Mouse (Mus musculus) midbrain, embryonic 16.5 days (tissue): ENCODE measurements around the gene Bcas3. TPM values are rescaled to one million over a fixed set of nuclear protein-coding genes. Genes with fewer than 3 reads are reported as not detected.

Experiments used
- ATAC-seq: fragments of 200-750 bp; cut with Nextera tagmentation; 2 replicates; pipeline ENCODE4 v1.8.0; 2017; ENCODE audit warnings: moderate TSS enrichment
- H3K27ac ChIP-seq: fragments of 300-500 bp; sonication (generic); 2 replicates; pipeline ENCODE4 v1.5.1; 2014; ENCODE audit warnings: mild to moderate bottlenecking, low read length, mixed read lengths
- H3K27me3 ChIP-seq: fragments of 300-500 bp; sonication (generic); 2 replicates; pipeline ENCODE4 v1.6.1; 2014; ENCODE audit warnings: low read depth, low read length, mixed read lengths; ENCODE audit not compliant: control insufficient read depth, insufficient read depth
- H3K36me3 ChIP-seq: fragments of 300-500 bp; sonication (generic); 2 replicates; pipeline ENCODE4 v1.6.1; 2014; ENCODE audit warnings: mild to moderate bottlenecking, low read length, moderate library complexity, mixed read lengths; ENCODE audit not compliant: control insufficient read depth, insufficient read depth
- H3K4me1 ChIP-seq: fragments of 300-500 bp; sonication (generic); 2 replicates; pipeline ENCODE4 v1.6.1; 2014; ENCODE audit warnings: mild to moderate bottlenecking, low read length, mixed read lengths; ENCODE audit not compliant: control insufficient read depth, insufficient read depth
- H3K4me2 ChIP-seq: fragments of 300-500 bp; sonication (generic); 2 replicates; pipeline ENCODE4 v1.6.1; 2014; ENCODE audit warnings: mild to moderate bottlenecking, low read length, mixed read lengths
- H3K4me3 ChIP-seq: fragments of 300-500 bp; sonication (generic); 2 replicates; pipeline ENCODE4 v1.5.1; 2014; ENCODE audit warnings: low read depth, mild to moderate bottlenecking, low read length, moderate library complexity, mixed read lengths
- H3K9ac ChIP-seq: fragments of 300-500 bp; sonication (generic); 2 replicates; pipeline ENCODE4 v1.6.1; 2014; ENCODE audit warnings: low read depth, low read length, mixed read lengths
- H3K9me3 ChIP-seq: fragments of 300-500 bp; sonication (generic); replicated peaks from 2 replicates; pipeline ENCODE4 v1.6.1; 2014; ENCODE audit warnings: mild to moderate bottlenecking, low read length, mixed read lengths; ENCODE audit not compliant: control insufficient read depth, poor library complexity, severe bottlenecking
- WGBS: fragments of 180-500 bp; shearing (Covaris S2); extraction: QIAGEN DNeasy Blood & Tissue Kit; methylation state at CpG from one replicate; pipeline ENCODE4 v1.1.7; 2014; 5-methylcytosine and 5-hydroxymethylcytosine counted together
- polyA plus RNA-seq: library from polyadenylated mRNA; unstranded; fragments of >200 nt; fragmentation: Nextera tagmentation; extraction: Ambion mirVana; gene quantifications from 2 replicates; pipeline ENCODE4 v1.2.1, GENCODE M21; 2015

Gene Bcas3
- polyA plus RNA-seq, 1 experiment from 2014 or later = 33.3 TPM

DNA sequence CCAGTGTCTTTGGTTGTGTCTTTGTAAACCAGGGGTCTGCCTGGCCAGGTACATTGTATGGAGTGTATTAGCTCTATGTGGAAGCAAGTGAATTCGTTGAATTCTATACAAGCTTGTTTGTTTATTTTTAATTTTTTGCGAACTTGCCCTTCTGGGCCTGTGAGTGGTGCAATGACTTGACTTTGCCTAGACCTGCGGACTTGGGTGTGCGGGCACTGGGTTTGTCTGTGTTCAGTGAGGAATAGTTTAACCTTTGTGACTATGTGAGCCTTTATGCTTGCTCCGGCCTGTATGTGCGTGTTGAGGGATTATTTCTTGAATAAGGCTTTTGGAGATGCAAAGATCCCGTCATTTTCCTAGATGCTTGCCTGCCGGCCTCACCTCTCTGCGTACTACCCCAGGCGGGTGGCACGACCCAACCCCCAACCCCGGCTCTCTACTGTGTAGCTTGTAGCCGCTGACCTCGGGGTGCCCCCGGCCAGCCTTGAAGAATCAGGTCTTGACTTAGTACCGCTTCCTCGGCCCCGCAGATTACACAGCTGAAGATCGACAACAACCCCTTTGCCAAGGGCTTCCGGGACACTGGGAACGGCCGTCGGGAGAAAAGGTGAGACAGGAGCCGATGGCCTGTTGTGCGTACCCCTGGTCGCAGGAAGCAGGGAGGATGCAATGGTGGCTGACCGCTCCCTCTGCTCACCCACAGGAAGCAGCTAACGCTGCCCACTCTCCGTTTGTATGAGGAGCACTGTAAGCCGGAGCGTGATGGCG lies 483.7 kb downstream of the Bcas3 start:
- Histone ChIP-seq H3K27ac (no peak overlapping the region), H3K9ac (no peak overlapping the region), H3K4me3 (no peak overlapping the region), H3K36me3 (no peaks in the 10 kb centered on the region), H3K27me3 (peaks cover 55% of the 10 kb centered on the region), H3K9me3 (no peaks in the 10 kb centered on the region), H3K4me2 (no peak overlapping the region), H3K4me1 (peaks cover 9% of the 10 kb centered on the region)
- no peak for ATAC-seq
- 1% methylated on average over 32 of the region's 32 CpGs for WGBS

DNA sequence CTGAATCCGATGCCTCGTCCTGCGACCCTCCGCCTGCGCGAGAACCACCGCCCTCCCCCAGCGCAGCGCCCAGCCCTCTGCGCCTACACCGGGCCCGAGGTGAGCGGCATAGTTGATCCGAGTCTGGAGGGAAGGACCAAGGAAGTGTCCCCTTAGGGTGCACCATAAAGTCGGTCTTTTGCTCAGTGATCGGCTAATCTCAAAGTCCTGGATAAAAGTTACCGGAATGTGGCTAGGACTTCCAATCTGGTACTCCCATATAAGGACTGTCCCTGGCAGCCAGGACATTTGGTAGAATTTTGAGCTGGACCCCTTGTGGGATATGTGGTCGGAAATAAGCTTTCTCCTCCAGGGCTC lies 484.3 kb downstream of the Bcas3 start:
- 1% methylated on average over 18 of the region's 18 CpGs for WGBS
- Histone ChIP-seq H3K4me3 (no peak overlapping the region), H3K9me3 (no peaks in the 10 kb centered on the region), H3K27ac (no peak overlapping the region), H3K4me2 (no peak overlapping the region), H3K27me3 (peaks cover 57% of the 10 kb centered on the region), H3K36me3 (no peaks in the 10 kb centered on the region), H3K9ac (no peak overlapping the region), H3K4me1 (peaks cover 12% of the 10 kb centered on the region)
- ATAC-seq = no peak

DNA sequence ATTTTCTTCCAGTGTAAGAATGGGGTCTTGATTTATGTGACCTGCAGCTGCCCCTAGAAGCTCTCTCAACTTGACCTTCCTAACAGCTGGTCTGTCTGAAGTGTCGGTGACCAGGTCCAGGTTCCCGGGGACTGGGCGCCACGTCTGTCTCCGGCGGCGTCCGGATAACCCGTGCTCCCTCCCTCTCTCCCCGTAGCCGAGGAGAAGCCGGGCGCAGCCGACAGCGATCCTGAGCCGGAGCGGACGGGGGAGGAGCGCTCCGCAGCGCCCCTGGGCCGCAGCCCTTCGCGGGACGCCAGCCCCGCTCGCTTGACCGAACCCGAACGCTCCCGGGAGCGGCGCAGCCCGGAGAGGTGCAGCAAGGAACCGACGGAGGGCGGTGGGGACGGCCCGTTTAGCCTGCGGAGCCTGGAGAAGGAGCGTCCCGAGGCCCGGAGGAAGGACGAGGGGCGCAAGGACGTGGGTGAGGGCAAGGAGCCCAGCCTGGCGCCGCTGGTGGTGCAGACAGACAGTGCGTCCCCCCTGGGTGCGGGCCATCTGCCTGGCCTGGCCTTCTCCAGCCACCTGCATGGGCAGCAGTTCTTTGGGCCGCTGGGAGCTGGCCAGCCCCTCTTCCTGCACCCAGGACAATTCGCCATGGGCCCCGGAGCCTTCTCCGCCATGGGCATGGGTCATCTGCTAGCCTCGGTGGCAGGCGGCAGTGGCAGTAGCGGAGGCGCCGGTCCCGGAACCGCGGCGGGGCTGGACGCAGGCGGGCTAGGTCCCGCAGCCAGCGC lies 484.9 kb downstream of the Bcas3 start:
- WGBS = under 1% methylated on average over 67 of the region's 67 CpGs
- Histone ChIP-seq H3K36me3 (no peaks in the 10 kb centered on the region), H3K9ac (no peak overlapping the region), H3K9me3 (no peaks in the 10 kb centered on the region), H3K4me3 (0 out of 2 replicates have a peak overlapping the region, but pooled peaks have one; percentile 10), H3K4me1 (peaks cover 12% of the 10 kb centered on the region), H3K27me3 (peaks cover 63% of the 10 kb centered on the region), H3K27ac (no peak overlapping the region), H3K4me2 (no peak overlapping the region)
- ATAC-seq = no peak

DNA sequence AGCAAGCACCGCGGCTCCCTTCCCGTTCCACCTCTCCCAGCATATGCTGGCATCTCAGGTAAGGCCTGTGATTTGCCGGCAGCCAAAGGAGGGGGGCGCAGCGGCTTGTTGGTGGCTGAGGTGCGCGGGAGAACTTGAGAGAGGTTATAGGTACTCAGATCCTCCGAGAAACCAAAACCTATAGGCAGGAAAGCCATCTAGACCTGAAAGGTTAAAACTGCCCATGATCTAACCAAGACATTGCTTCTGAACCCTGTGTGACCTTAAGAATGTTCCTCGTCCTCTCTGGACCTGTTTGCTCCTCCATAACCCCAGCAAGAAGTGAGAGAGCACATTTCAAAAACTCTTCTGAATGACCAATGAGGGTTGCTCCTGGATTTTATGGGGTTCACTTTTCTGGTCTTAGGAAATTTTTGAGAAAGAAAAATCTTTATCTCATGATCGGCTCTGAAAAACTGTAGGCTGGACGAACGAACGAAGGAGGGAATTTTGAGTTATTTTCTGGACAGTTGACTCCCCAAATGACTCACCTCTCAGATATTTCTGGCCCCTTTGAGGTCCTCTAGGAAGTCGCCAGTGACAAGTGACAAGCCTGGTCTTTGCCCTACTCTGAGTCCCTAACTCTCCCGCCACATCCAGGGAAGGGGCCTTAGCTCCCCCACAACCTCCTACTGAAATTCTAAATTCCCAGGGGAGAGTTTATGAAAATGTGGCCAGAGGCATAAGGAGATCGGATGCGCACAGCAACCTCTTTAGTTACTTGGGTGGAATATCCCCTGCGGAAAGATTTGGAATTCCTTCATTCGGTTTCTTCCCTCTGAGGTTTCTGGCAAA lies 485.7 kb downstream of the Bcas3 start:
- Histone ChIP-seq H3K27me3 (peaks cover 70% of the 10 kb centered on the region), H3K9ac (no peak overlapping the region), H3K4me1 (peaks cover 9% of the 10 kb centered on the region), H3K4me2 (no peak overlapping the region), H3K27ac (no peak overlapping the region), H3K4me3 (no peak overlapping the region), H3K9me3 (no peaks in the 10 kb centered on the region), H3K36me3 (no peaks in the 10 kb centered on the region)
- 5% methylated on average over 20 of the region's 20 CpGs for WGBS
- no peak for ATAC-seq

DNA sequence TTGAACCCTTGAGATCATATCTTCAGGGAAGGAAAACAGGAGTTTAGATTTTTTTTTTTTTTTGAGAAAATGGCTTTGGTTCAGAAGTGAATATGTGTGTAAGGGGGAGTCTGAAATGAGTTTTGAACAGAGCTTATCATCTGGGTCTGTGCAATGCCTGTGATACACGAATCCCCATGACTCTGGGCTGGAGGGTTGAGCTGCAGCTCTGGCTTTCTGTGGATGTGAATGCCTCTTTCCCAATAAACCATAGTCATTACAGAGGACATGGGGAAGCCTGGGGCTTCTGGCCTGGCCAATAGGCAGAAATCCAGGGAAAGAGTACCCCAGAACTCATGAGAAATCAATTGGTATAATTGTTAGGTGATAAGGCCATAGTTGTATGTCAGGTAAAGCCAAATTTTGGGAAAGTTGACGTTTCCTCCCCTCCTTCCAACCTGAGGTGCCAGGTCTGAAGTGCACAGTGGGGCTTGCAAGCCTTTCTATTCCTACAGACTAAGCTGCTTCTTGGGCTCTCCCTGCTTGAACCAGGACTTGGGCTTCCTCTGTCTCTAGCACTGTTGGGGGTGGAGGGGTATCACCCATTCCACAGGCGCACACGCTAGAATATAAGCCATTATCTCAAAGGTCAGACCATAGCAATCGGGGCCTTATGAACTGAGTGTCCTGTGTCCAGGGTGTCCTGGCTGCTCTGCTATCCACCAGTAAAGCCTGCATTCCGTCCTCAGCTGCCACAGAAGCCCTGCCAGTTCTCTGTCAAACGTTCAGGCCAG lies 486.5 kb downstream of the Bcas3 start:
- no peak overlapping the region for H3K4me3 ChIP-seq
- H3K9me3 ChIP-seq = no peaks in the 10 kb centered on the region
- peaks cover 66% of the 10 kb centered on the region for H3K27me3 ChIP-seq
- 10% methylated on average over 7 of the region's 7 CpGs for WGBS
- H3K4me2 ChIP-seq = no peak overlapping the region
- no peak overlapping the region for H3K9ac ChIP-seq
- peaks cover 13% of the 10 kb centered on the region for H3K4me1 ChIP-seq
- no peak for ATAC-seq
- H3K27ac ChIP-seq = no peak overlapping the region
- H3K36me3 ChIP-seq = no peaks in the 10 kb centered on the region

DNA sequence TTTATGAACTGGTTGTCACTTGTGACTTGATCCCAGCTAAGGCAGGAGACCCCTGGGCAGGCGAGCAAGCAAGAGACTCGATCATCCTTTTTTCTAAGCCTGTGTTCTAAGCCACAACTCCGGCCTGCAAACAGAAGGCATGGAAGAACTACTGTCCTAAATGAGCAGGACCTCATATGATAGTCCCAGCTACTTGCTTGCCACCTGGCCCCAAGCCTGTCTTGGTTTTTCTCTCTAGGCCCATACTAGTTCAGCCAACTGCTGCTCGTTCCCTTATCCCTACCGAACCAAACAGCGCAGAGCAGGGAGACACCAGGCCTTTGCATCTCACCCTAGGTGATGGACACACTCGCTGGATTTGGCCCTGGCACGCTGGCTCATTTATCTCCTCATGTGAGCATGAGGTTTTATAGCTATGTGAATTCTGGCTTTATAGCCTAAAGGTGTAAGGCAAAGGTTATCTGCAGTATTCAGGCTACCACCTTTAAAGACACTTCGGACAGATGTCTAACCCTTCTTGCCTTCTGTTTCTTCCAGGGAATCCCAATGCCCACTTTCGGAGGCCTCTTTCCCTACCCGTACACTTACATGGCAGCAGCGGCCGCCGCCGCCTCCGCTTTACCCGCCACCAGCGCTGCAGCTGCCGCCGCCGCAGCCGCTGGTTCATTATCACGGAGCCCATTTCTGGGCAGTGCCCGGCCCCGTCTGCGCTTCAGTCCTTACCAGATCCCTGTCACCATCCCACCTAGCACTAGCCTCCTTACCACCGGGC lies 487.2 kb downstream of the Bcas3 start:
- H3K4me2 ChIP-seq = peak overlapping the region; percentile 10; the same call in 1 of the 2 replicates
- no peak overlapping the region; the same call in 1 of the 2 replicates for H3K9ac ChIP-seq

DNA sequence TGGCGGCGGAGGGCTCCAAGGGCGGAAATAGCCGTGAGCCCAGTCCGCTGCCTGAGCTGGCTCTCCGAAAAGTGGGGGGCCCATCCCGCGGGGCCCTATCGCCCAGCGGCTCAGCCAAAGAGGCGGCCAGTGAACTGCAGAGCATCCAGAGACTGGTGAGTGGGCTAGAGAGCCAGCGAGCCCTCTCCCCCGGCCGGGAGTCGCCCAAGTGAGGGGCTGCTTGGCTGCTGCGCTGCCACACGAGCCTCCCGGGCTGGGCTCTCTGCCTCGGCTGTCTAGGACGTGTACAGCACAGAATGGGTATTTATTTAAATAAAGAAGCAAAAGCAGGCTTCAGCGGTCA lies 487.8 kb downstream of the Bcas3 start:
- Histone ChIP-seq H3K27ac (no peak overlapping the region), H3K4me3 (peak overlapping the region; percentile 8; the same call in 1 of the 2 replicates), H3K36me3 (no peaks in the 10 kb centered on the region), H3K4me1 (peaks cover 14% of the 10 kb centered on the region), H3K9ac (no peak overlapping the region; the same call in 1 of the 2 replicates), H3K9me3 (no peaks in the 10 kb centered on the region), H3K27me3 (peaks cover 65% of the 10 kb centered on the region), H3K4me2 (peak overlapping the region; percentile 10; the same call in 1 of the 2 replicates)
- ATAC-seq = no peak
- 2% methylated on average over 21 of the region's 21 CpGs for WGBS

More for the DNA sequence above, 487.2 kb downstream of the Bcas3 start:
- 4% methylated on average over 27 of the region's 27 CpGs for WGBS
- Histone ChIP-seq H3K9me3 (no peaks in the 10 kb centered on the region), H3K4me1 (peaks cover 14% of the 10 kb centered on the region), H3K27ac (no peak overlapping the region), H3K27me3 (peaks cover 66% of the 10 kb centered on the region), H3K36me3 (no peaks in the 10 kb centered on the region), H3K4me3 (peak overlapping the region; percentile 8; the same call in 1 of the 2 replicates)
- ATAC-seq = no peak

DNA sequence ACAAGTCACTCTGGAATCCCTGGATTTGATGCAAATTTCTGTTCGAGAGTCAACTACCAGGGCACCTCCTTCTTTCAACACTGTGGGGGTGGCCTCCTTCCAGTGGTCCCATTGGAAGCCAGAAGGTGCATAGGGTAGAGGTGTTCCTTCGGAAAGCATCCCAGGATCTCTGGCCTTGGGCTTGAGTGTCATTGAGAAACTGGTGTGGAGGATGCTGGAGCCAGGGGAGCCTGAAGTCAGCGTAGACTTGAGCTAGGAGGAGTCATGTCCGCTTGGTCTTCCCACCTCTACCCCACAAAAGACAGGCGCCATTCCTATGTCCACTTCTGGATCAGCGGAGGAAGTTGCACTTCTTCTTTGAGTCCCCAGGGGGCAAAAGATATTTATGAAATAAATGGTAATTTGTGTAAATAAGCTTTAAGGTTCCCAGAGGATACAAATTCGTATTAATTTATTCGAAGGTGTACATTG lies 488.3 kb downstream of the Bcas3 start:
- ATAC-seq = no peak
- WGBS = 6% methylated on average over 8 of the region's 8 CpGs
- Histone ChIP-seq H3K9ac (no peak overlapping the region), H3K36me3 (no peaks in the 10 kb centered on the region), H3K27me3 (peaks cover 65% of the 10 kb centered on the region), H3K4me1 (peaks cover 14% of the 10 kb centered on the region), H3K4me2 (no peak overlapping the region; the same call in 1 of the 2 replicates), H3K9me3 (no peaks in the 10 kb centered on the region), H3K27ac (no peak overlapping the region), H3K4me3 (no peak overlapping the region)
